Mouse (Mus musculus) ZHBTc4 (cell line): ENCODE results near the gene Myl3.

Experiments
- DNase-seq: peaks from one replicate; pipeline ENCODE4 v3.0.0-alpha.2; 2011; ENCODE audit warnings: low read depth, low spot score

The Myl3 gene

DNA sequence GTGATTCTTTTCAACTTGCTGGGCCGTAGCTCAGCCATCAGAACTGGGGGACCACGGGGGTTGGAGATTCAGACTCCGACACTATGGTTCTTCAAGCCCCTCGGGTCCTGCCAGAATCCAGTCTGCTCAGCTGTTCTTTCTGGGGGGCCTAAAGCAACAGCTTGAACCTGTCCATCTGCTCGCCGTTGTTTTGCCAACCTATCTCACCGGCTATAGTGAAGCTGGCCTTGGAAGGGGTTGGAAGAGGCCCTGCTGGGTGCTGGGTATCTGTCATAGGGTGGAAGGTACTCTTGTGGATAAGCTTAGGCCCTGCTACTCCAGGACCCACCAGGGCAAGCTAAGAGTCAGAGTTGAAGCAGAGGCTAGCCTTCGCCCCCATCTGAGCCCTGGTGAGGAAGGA lies 19.2 kb downstream of the Myl3 start:
- DNase-seq = no peak

DNA sequence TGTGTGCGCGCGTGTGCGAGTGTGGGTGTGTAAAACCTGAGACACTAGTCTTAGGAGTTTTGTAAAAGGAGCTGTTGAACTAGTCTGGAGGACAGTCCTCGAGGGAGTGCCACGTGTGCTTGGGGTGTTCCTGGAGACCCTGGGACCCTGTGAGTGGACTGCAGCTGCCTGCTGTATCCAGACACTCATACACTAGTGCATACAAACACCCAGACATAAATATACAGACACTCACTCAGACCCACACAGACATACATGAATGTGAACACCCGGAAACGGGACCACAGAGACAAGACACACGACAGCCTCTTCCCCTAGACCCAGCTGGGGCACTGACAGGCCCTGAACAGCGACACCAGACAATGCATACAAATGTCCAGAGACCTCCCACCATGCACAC lies 21.1 kb downstream of the Myl3 start:
- DNase-seq = no peak

DNA sequence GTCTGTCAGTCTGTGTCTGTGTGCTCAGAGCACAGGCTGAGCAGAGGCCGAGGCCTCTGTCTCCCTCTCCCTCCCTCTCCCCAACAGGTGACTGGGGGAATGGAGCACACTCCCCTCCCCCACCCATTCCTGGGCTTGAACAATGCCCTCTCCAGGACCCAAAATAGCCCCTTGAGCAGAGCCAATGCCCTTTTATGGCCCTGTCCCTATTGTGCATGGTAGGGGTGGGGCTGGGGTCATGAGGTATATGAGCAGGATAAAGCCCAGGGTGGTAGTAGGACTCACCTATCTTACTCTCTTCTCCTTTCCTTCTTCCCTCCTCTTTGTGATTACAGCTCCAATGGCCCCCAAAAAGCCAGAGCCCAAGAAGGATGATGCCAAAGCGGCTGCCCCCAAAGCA lies 21.7 kb downstream of the Myl3 start:
- no peak for DNase-seq

DNA sequence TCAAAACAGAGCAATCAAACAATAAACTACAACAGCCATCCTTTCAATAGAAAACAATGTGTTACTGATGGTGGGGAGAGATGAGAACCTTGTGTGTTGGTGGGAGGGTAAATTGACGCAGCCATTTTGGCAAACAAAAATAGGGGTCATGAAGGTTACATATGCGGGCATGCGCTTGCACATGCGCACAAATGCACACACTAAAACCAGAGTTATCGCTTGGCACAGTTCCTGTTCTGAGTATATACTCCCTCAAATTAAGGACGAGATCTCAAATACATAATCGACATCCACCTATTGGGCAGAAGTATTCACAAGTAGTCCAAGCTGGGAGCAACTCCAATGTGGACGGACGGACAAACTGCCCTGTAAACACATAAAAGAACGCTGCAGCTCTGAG lies 30.7 kb downstream of the Myl3 start:
- no peak for DNase-seq

DNA sequence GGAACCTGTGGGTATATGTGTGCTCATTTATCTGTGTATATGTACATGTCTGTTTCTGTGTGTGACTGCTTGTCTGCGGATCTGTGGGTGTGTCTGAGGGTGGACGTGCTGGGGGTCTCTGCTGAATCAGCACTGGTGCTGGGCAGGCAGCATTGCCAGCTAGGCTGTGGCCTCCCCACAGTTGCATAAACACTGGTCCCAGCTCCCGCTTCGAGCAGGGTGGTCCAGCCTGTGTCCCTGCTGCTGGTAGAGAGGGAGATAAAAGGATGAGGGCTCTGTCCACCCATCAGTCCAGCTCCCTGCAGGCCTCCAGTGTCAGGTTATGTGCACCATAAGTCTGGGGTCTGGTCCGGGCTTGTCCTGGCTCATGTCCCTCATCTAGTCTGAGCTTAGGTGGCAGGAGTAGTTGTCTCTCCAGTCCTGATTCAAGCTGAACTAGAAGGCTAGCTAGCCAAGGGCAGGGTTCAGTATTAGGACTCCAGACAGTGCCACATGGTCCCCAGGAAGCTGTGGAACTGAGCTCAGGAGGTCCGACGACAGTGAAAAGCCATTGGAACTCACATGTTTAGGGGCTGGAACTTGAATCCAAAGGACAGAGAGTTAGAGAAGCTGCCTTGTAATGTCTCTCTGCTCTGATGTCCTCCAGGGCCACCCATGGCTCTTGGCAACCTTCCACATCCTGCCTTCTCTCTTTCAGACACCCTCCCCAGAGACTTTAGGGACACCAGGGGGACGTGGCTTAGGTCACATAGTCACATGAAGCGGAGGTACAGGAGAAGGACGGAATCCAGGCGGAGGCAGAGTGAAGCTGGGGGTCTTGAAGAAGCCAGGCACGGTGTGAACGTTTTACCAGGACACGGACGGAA lies 33.0 kb downstream of the Myl3 start:
- no peak for DNase-seq

DNA sequence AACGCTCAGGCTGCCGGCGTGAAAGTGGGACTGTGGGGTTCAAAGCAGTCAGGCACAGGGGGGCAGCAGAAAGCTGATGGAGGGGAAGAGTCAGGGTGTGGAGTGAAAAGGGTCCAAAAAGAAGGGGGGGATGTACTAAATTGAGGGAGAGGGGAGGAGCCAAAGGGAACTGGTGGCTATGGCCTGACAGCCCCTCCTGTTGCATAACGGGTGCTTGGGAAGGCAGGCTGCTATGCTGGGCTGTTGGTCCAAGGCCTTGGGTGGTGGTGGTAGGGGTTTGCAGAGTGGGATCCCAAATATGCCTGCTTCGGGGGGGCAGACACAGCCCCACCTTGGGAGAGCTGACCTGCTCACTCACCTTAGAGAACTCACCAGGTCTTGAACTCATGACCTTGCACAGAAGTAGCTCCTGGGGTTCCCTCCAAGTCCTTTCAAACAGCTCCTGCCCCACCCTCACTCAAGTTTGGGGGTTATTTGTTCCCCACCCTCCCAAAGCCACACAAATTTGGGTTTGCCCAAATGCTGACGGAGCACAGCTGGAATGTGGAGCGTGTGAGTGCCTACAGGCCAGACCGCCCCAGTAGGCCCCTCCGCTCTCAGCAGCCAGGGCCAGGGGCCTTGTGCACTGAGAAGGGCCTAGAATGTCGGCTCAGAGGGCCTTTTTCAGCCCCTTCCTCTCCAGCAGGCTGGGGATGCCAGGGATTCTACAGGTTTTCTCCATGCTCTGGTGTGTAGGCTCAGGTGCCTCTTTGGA lies 33.8 kb downstream of the Myl3 start:
- no peak for DNase-seq

DNA sequence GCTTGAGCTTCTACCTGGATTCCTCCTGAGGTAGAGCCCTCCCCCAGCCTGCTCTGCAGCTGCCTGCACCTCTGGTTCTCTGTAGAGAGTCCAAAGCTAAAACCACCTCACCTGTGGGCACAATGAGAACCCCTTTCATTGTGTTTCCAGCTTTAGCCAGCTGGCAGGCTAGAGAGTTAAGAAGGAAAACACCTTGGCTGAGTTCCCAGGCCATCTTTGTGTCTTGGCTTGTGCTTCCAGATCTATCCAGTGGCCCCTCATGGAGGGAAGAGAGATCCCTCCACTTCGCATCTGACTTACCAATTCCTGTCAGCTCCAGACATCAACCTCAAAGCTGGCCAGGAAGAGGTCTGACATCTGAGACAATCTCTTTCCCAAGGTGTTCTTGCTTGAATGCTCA lies 36.4 kb downstream of the Myl3 start:
- no peak for DNase-seq

DNA sequence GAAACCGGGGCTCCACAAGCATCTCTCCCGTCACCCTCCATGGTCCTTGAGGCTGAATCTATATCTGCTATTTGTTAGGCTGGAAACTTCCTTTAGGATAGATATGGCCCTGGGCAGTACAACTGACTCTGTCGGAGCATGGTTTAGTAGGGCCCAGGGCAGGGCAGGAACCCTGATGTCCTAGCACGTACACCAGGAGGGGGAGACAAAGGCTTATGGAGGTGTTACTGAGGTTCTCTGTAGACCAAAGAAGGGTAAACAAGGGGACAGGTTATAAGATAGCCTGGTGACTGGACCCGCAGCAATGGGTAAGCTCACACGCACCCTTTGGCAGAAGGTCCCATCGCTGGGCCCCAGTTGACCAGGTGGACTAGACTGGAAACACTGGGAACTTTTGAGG lies 36.9 kb downstream of the Myl3 start:
- no peak for DNase-seq

DNA sequence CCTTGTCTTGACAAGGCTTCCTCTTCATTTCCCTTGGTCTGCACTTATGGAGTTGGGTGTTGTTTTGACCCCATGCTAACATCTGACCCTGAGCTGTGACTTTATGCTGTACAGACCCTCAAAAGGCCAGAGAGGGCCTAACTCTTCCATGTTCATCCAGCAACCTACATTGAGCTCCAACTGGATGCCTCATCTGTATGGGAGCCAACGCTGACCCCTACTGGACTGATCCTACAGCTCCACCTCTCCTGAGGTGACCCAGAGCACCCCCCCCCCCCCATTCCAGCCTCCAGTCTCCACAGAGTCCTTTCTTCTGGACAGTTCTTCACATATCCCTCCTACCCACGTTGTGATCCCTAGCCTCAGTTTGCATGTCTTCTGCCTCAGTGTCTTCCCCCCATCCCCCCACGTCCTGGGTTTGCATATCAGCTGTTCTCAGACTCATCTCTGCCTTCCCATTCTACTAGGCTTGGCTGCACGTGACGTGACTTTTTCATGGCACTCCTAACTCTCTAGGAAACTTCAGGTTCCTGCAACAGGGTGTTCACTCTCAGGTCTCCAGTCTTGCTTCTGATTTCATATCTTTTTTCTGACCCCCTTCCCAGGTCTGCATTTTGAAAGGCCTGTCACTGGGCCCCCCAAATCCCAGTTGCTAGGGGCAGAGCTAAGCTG lies 37.7 kb downstream of the Myl3 start:
- peak; percentile 25 for DNase-seq

DNA sequence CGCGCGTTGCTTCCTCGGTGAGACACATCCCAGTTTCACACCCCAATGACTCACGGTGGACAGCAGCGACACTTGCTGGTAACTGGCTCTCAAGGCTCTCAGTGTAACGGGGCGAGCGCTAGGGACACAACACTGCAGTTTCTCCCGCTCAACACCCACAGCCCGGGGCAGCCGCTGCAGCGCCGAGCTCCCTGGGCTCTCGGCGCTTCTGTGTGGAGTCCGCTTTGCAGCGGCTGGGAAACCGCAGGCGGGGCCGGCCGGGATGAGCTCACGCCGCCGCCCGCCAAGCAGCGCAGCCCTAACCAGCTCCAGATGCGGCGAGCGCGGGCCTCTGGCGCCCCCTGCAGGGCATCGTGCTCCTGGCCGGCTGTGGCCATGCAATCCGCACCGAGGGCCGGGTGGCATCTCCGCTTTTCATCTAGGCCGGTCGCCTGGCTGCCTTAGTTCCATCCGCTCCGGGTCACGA lies 39.6 kb downstream of the Myl3 start:
- DNase-seq = peak; percentile 95

DNA sequence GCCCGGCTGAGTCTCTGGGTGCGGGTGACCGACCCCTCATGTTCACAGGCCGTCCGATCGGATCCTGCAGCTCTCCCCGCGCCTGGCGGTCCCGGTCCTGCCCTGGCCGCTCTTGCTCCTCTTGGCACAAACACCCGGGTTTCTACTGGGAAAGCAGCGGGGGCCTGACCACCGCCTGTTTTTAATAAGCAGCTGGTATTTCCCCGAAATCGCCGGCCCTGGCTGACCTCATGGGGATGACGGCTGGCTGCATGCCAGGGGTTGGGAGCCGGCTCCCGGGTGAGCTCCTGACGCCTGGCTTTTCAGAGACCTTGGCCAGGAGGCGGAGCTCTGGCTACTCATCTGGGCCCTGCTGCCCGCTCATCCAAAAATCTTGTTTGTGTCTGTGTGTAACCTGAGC lies 40.1 kb downstream of the Myl3 start:
- DNase-seq = no peak

DNA sequence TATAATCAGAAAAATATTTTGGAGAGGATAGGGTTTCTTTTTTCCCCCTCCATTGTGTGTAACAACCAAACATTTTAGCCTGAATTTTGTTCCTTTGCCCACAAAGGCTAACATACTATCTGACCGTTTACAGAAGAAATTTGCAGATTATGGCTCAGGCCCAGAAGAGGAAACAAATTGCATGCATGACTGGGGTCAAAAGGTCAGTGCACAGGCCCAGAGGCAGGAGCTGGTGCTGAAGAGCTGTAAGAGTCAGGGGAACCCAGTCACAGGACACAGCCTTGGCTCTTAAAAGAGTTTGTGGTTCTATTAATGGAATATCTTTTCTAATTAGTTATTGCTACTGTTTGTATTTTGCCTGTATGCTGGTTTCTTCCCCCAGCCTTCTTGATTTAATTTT lies 42.0 kb downstream of the Myl3 start:
- no peak for DNase-seq

DNA sequence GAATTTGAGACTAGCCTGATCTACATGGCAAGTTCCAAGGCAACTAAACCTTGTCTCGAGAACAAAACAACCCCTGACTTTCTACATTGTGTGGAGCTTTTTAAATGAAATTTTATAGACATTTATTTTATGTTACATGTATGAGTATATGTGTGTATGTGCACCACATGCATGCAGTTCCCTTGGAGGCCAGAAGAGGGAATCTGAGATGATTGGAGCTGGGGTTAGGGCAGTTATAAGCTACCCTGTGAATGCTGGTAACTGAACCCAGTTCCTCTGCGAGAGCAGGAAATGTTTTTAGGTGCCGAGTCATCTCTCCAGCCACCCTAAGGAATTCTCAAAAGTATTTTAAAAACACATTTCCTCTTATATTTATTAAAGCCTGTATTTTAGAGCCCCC lies 46.5 kb downstream of the Myl3 start:
- peak; percentile 67 for DNase-seq

DNA sequence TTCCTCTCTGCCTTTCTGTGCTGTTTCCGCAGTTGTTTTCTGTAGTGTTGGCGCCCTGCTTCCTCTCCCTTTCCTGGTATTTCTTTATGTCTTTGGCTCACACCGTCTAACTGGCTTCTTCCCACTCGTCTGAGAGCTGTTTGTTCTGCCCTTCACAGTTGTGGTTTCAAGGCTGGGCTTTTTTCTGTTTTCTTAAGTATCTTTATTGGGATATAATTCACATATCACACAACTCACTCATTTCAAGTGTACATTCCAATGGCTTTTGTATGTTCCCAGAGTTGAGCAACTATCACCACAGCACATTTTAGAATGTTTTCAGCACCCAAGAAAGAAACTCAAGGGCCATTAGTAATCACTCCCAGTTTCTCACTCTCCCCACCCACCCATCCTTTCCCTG lies 48.8 kb downstream of the Myl3 start:
- DNase-seq = no peak

DNA sequence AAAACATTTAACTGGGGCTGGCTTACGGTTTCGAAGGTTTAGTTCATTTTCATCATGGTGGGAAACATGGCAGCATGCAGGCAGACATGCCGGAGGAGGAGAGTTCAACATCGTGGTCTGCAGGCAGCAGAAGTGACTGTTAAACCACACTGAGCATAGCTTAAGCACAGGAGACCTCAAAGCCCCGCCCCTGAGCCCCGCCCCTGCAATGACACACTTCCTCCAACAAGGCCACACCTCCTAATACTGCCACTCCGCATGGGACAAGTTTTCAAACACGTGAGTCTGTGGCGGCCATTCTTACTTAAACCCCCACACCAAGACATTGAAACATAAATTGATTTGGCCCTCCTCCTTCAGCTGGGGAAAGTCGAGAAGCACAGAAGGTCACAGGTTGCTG lies 55.4 kb downstream of the Myl3 start:
- DNase-seq = peak; percentile 91

DNA sequence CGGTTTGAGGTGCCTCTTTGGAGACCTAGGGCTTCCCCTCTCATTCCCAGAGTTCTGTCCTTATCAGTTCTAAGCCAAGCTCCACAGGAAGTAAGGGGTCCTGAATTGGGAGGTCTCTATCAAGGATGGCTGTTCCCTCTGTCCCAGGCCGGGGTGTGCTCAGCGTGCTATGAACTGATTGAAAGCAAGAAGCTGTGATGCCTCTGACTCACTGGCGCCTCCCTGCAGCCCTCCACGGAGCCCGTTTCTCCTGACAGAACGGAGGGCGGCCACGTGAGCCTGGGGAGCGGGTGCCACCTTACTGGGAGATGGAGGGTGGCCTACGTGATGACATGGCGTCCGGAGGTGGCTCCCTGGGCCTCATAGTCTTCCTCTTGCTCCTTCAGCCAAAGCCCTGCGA lies 56.2 kb downstream of the Myl3 start, which contains the start of gene Prss42:
Prss42 (plus strand) TSS at position 301 of the 400 bp plus-strand sequence.
- DNase-seq = no peak

DNA sequence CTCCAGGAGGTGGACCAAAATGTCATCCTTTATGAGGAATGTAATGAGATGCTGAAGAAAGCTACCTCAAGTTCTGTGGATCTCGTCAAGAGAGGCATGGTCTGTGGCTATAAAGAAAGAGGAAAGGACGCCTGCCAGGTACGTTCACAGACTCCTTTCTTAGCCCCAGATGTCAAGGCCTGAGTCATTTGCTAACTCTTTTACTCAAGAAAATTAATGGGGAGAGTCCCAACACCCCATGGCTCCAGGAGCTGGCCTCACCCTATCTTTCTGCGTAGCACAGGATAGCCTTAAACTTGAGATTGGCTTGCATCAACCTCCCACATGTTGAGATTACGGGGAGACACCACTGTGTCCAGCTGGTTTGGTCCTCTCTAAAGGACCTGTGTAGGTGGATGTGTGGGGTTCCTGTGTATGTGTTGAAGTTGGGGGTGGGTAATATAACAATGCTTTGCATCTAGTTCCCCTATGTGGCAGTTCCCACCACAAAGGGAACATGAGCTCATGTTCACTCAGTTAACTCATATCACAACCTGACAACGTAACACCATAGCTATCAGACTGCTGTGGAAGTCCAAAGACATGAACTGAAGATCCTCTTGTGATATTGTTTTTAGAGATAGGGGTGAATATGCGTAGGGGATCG lies 59.3 kb downstream of the Myl3 start:
- DNase-seq = no peak

DNA sequence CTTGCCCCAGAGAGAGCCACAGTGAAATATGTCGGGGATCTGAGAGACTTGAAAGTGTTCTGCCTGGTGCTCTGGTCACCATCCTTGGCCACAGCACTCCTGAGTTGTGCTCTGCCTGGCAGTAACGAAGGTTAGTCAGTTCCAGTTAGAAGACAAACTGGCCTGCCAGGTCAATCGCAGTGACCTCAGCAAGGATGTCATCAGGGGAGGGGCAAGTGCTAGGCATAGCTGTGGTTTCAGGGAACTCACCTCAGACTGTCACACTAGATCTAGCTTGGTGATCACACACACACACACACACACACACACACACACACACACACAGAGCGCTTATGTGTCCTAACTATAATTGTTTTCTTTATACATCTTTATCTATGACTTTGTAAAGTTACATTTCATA lies 61.6 kb downstream of the Myl3 start:
- DNase-seq = no peak

DNA sequence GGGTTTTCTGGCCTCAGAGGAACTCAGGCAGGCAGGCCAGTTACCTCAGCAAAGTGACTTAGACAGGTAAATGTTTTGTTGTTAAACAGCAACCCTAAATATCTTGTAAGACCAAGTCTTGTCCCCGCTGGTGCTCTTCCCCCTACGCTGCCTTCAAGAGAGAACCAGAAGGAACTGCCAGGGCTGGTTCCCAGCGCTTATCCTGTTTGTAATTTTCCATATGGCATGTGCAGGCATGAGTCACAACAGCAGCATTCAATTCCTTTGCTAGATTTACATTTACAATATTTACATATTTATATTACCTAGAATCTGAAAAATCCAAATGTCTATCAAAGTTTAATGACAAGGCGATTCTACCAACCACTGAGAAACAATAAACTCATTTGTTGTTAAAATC lies 68.4 kb downstream of the Myl3 start:
- no peak for DNase-seq

DNA sequence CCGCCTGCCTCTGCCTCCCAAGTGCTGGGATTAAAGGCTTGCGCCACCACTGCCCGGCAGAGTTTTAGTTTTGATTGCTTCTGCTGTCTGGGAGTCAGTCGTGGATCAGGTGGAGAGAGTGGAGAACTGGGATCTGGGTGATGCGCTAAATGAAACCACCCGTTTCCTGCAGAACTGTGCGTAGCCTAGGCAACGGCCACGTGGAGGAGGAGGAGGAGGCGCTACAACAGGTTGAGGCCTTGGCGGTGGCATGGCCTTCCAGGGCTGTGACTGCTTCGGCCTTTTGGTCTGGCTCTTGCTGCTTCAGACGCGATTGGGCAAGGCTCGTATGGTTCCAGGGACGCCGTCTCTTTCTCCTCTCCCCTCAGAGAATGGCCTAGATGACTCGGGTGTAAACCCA lies 72.1 kb downstream of the Myl3 start, which contains the start of gene Prss44:
Prss44 (plus strand) TSS at position 206 of the 400 bp plus-strand sequence.
- DNase-seq = peak; percentile 64
